Mouse (Mus musculus) myocyte (in vitro differentiated cells): ENCODE measurements around the gene Tm9sf3.

Source experiments
- CEBPB ChIP-seq: IDR thresholded peaks from 2 replicates; pipeline ENCODE4 v1.6.1; 2011; ENCODE audit warnings: mild to moderate bottlenecking, moderate library complexity; ENCODE audit not compliant: poor library complexity, insufficient read depth, severe bottlenecking
- E2F4 ChIP-seq: IDR thresholded peaks from one replicate; pipeline ENCODE4 v1.6.1; 2011; ENCODE audit warnings: mild to moderate bottlenecking, control low read depth, moderate library complexity; ENCODE audit not compliant: insufficient read depth
- MAX ChIP-seq: IDR thresholded peaks from one replicate; pipeline ENCODE4 v1.6.1; 2011; ENCODE audit warnings: low read depth, mild to moderate bottlenecking, control low read depth
- MYOD1 ChIP-seq, 3 experiments: IDR thresholded peaks; one replicate each; pipeline ENCODE4 v1.6.1; 2011; ENCODE audit warnings: control low read depth in 2 of 3, low read depth in 2 of 3, mild to moderate bottlenecking in 2 of 3, moderate library complexity in 1 of 3; ENCODE audit not compliant: insufficient read length in 2 of 3, control insufficient read depth in 1 of 3
- MYOG ChIP-seq, 3 experiments: IDR thresholded peaks; one replicate each; pipeline ENCODE4 v1.6.1; 2011; ENCODE audit warnings: control low read depth in 2 of 3, low read depth in 2 of 3, mild to moderate bottlenecking in 2 of 3; ENCODE audit not compliant: insufficient read length in 2 of 3, control insufficient read depth in 1 of 3, insufficient read depth in 1 of 3
- POLR2A ChIP-seq: IDR thresholded peaks from one replicate; pipeline ENCODE4 v1.6.1; 2011; ENCODE audit warnings: low read depth, mild to moderate bottlenecking, control low read depth, moderate library complexity; ENCODE audit not compliant: insufficient read length
- POLR2AphosphoS2 ChIP-seq: IDR thresholded peaks from one replicate; pipeline ENCODE4 v1.6.1; 2011; ENCODE audit warnings: low read depth, control low read depth; ENCODE audit not compliant: insufficient read length
- REST ChIP-seq: IDR thresholded peaks from one replicate; pipeline ENCODE4 v1.6.1; 2011; ENCODE audit warnings: mild to moderate bottlenecking, control low read depth, moderate library complexity; ENCODE audit not compliant: insufficient read depth, insufficient read length
- TCF12 ChIP-seq: IDR thresholded peaks from one replicate; pipeline ENCODE4 v1.6.1; 2011; ENCODE audit warnings: mild to moderate bottlenecking, control low read depth; ENCODE audit not compliant: poor library complexity, insufficient read depth, severe bottlenecking
- TCF3 ChIP-seq: IDR thresholded peaks from one replicate; pipeline ENCODE4 v1.6.1; 2011; ENCODE audit warnings: low read depth, control low read depth; ENCODE audit not compliant: insufficient read length
- USF1 ChIP-seq: IDR thresholded peaks from one replicate; pipeline ENCODE4 v1.6.1; 2011; ENCODE audit warnings: low read depth, mild to moderate bottlenecking, control low read depth, moderate library complexity

DNA sequence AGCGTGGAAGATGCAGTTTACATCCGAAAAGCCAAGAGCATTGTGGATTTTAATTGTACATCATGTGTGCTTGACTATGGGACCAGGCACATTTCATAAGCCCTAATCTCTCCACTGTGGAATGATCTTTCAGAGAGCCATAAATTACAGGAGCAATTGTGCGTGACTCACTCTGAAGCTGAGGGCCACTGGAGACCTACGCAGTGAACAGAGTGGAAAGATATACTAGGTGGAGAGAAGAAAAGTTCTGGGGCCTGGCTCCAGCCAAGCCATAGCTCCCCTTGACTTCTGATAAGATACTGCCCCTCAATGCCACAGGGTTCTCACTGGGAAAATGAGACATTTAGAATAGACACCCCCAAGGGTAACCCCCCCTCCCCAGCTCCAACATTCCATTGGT lies 70.8 kb downstream of the Tm9sf3 start:
- TF ChIP-seq MAX: no peak
- no peak for TF ChIP-seq TCF12
- TF ChIP-seq POLR2A: no peak
- no peak for TF ChIP-seq USF1
- no peak for TF ChIP-seq CEBPB
- no peak for TF ChIP-seq E2F4
- TF ChIP-seq POLR2AphosphoS2: no peak
- TF ChIP-seq MYOD1 (IDR thresholded peaks at IDR 0.05; ENCODE audit: control insufficient read depth in 1 of 3, insufficient read length in 2 of 3, low read depth in 2 of 3): no peak
- TF ChIP-seq MYOG (IDR thresholded peaks at IDR 0.05; ENCODE audit: control insufficient read depth in 1 of 3, insufficient read depth in 1 of 3, insufficient read length in 2 of 3, low read depth in 2 of 3): no peak
- TF ChIP-seq REST: no peak
- no peak for TF ChIP-seq TCF3
